Mouse (Mus musculus): Measurements from ENCODE around the gene Med20. TPM values are rescaled to one million over a fixed set of nuclear protein-coding genes. Genes with fewer than 3 reads are reported as not detected.

The Med20 gene
- polyA plus RNA-seq, 1 experiment = 25.8 TPM

DNA sequence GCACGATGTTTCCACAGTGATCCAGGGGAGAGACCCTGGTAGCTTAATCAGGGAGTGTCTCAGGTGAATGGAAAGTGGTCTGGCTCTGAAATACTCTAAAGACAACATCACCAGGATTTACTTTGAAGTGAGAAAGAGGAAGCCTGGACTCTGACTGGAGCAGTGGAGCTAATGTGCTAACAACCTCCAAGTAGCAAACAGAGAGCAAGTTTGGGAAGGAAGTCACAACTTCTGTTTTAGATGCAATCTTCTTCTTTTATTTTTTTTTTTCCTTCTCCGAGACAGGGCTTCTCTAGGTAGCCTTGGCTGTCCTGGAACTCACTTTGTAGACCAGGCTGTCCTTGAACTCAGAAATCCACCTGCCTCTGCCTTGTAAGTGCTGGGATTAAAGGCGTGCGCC is 2.2 kb upstream of the Med20 start:
- Histone ChIP-seq H3ac (ENCODE audit: control insufficient read depth, insufficient read length, low read depth) (no peak overlapping the region), H3K4me3 (ENCODE audit: insufficient read depth, poor library complexity, severe bottlenecking) (no peak overlapping the region), H3K27me3 (ENCODE audit: control insufficient read depth, insufficient read depth, insufficient read length) (no peaks in the 10 kb centered on the region), H3K36me3 (ENCODE audit: control insufficient read depth, insufficient read depth) (peaks cover 58% of the 10 kb centered on the region), H3K79me3 (ENCODE audit: low read depth) (peaks cover 65% of the 10 kb centered on the region), H3K79me2 (ENCODE audit: control insufficient read depth, insufficient read depth) (peaks cover 78% of the 10 kb centered on the region)
- no peak for TF ChIP-seq CEBPB (IDR thresholded peaks at IDR 0.05; ENCODE audit: low read depth)
- TF ChIP-seq MYOG (IDR thresholded peaks at IDR 0.05; ENCODE audit: control insufficient read depth, extremely low read depth, insufficient read length) = no peak
- TF ChIP-seq CTCF (IDR thresholded peaks at IDR 0.05; ENCODE audit: control insufficient read depth, insufficient read depth, insufficient read length) = no peak
- TF ChIP-seq MAX (IDR thresholded peaks at IDR 0.05) = no peak

DNA sequence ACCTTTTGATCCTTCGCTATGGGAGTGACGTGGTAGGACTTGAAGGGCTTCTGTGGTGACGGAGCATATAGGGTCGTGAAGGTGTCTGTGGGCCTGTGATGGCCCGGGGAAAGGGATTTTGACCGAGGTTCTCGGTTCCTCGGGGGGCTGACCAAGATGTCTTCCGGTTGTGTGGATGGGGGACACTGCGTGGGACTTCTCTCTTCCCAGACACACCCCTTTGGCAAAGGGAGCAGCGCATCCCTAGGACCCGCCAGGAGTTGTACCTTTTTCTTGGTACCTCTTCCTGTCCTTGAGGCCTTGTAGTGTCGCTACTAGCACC is 240 bp downstream of the Med20 start:
- peaks cover 99% of the 10 kb centered on the region for H3K79me2 ChIP-seq (ENCODE audit: control insufficient read depth, insufficient read depth)

DNA sequence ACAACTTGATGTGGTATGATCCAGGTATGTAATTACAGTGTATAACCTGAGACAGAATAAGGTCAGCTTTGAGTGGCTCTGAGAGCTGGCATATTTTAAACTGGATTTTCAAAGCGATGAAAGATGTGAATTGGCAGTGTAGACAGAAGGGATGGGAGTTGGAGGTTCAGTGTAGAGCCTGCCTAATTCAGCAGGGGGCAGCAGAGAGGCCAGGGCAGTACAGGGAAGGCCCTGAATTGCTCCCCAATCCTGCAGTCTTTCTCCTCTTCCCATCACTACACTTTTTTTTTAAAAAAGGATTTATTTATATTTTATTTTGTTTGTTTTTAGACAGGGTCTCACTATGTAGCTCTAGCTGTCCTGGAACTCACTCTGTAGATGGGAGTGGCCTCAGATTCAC is 2.6 kb downstream of the Med20 start:
- H3ac ChIP-seq (ENCODE audit: control insufficient read depth, insufficient read length, low read depth) = no peak overlapping the region
- no peak overlapping the region for H3K4me3 ChIP-seq (ENCODE audit: insufficient read depth, poor library complexity, severe bottlenecking)
- H3K27me3 ChIP-seq (ENCODE audit: control insufficient read depth, insufficient read depth, insufficient read length) = no peaks in the 10 kb centered on the region
- TF ChIP-seq CTCF (IDR thresholded peaks at IDR 0.05; ENCODE audit: control insufficient read depth, insufficient read depth, insufficient read length) (peak; percentile 19), USF1 (IDR thresholded peaks at IDR 0.05; ENCODE audit: low read depth) (no peak), MYOG (IDR thresholded peaks at IDR 0.05; ENCODE audit: control insufficient read depth, extremely low read depth, insufficient read length) (no peak), MYOD1 (IDR thresholded peaks at IDR 0.05; ENCODE audit: control insufficient read depth, insufficient read length, low read depth) (no peak)
- peaks cover 25% of the 10 kb centered on the region for H3K36me3 ChIP-seq (ENCODE audit: control insufficient read depth, insufficient read depth)
- peaks cover 77% of the 10 kb centered on the region for H3K79me3 ChIP-seq (ENCODE audit: low read depth)
- H3K79me2 ChIP-seq (ENCODE audit: control insufficient read depth, insufficient read depth) = peaks cover 98% of the 10 kb centered on the region

More for the DNA sequence above, 240 bp downstream of the Med20 start:
- no peak for TF ChIP-seq CEBPB (IDR thresholded peaks at IDR 0.05; ENCODE audit: low read depth)
- no peak for TF ChIP-seq MYOG (IDR thresholded peaks at IDR 0.05; ENCODE audit: control insufficient read depth, extremely low read depth, insufficient read length)
- no peak for TF ChIP-seq MYOD1 (IDR thresholded peaks at IDR 0.05; ENCODE audit: control insufficient read depth, insufficient read length, low read depth)
- no peak for TF ChIP-seq MAX (IDR thresholded peaks at IDR 0.05)
- no peak for TF ChIP-seq CTCF (IDR thresholded peaks at IDR 0.05; ENCODE audit: control insufficient read depth, insufficient read depth, insufficient read length)
- no peak for TF ChIP-seq FOSL1 (IDR thresholded peaks at IDR 0.05; ENCODE audit: insufficient read depth, low read length, poor library complexity, severe bottlenecking)
- TF ChIP-seq USF1 (IDR thresholded peaks at IDR 0.05; ENCODE audit: low read depth) = no peak
- H3K4me3 ChIP-seq (ENCODE audit: insufficient read depth, poor library complexity, severe bottlenecking) = peak overlapping the region; percentile 87
- H3K79me3 ChIP-seq (ENCODE audit: low read depth) = peaks cover 79% of the 10 kb centered on the region
- peaks cover 38% of the 10 kb centered on the region for H3K36me3 ChIP-seq (ENCODE audit: control insufficient read depth, insufficient read depth)
- H3K27me3 ChIP-seq (ENCODE audit: control insufficient read depth, insufficient read depth, insufficient read length) = no peaks in the 10 kb centered on the region
- peak overlapping the region; percentile 79 for H3ac ChIP-seq (ENCODE audit: control insufficient read depth, insufficient read length, low read depth)

DNA sequence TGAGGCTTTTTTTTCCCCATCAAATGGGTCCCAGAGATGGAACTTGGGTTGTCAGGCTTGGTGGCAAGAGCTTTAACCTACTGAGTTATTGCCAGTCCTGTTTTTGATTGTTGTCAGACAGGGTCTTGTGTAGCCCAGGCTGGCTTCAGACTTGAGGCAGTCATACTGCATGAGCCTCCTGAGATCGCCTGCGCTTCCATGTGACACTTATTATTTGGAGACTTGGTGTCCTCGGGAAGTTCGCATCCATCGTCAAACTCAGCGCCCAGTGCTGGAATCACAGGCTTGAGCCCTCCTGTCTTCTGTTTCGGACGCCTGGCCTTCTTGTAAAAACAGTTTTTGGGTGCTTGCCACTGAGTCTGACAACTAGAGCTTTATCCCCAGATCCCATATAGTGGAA is 4.7 kb downstream of the Med20 start:
- Histone ChIP-seq H3K4me3 (ENCODE audit: insufficient read depth, poor library complexity, severe bottlenecking) (no peak overlapping the region), H3K36me3 (ENCODE audit: control insufficient read depth, insufficient read depth) (peaks cover 22% of the 10 kb centered on the region), H3K79me3 (ENCODE audit: low read depth) (peaks cover 65% of the 10 kb centered on the region), H3ac (ENCODE audit: control insufficient read depth, insufficient read length, low read depth) (no peak overlapping the region), H3K79me2 (ENCODE audit: control insufficient read depth, insufficient read depth) (peaks cover 92% of the 10 kb centered on the region), H3K27me3 (ENCODE audit: control insufficient read depth, insufficient read depth, insufficient read length) (no peaks in the 10 kb centered on the region)
- TF ChIP-seq CTCF (IDR thresholded peaks at IDR 0.05; ENCODE audit: control insufficient read depth, insufficient read depth, insufficient read length) (no peak), MAX (IDR thresholded peaks at IDR 0.05) (no peak), MYOD1 (IDR thresholded peaks at IDR 0.05; ENCODE audit: control insufficient read depth, insufficient read length, low read depth) (no peak), FOSL1 (IDR thresholded peaks at IDR 0.05; ENCODE audit: insufficient read depth, low read length, poor library complexity, severe bottlenecking) (no peak), USF1 (IDR thresholded peaks at IDR 0.05; ENCODE audit: low read depth) (no peak), CEBPB (IDR thresholded peaks at IDR 0.05; ENCODE audit: low read depth) (no peak), MYOG (IDR thresholded peaks at IDR 0.05; ENCODE audit: control insufficient read depth, extremely low read depth, insufficient read length) (no peak)

DNA sequence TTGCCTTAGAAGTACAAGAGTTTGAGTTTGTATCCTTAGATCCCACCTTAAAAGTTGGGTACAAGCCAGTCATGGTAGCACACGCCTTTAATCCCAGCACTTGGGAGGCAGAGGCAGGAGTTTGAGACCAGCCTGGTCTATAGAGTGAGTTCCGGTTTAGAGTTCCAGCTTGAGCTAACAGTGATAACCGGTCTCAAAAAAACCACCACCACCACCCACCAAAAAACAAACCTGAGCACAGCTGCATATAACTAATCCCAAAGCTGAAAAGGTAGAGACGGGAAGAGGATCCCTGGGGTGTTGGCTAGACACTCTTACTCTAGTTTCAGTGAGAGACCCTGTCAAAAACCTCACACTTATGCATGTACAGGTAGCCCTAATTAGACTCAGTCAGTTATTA is 5.3 kb downstream of the Med20 start:
- Histone ChIP-seq H3ac (ENCODE audit: control insufficient read depth, insufficient read length, low read depth) (no peak overlapping the region), H3K27me3 (ENCODE audit: control insufficient read depth, insufficient read depth, insufficient read length) (no peaks in the 10 kb centered on the region), H3K79me3 (ENCODE audit: low read depth) (peaks cover 63% of the 10 kb centered on the region), H3K79me2 (ENCODE audit: control insufficient read depth, insufficient read depth) (peaks cover 91% of the 10 kb centered on the region), H3K36me3 (ENCODE audit: control insufficient read depth, insufficient read depth) (peaks cover 26% of the 10 kb centered on the region), H3K4me3 (ENCODE audit: insufficient read depth, poor library complexity, severe bottlenecking) (no peak overlapping the region)
- no peak for TF ChIP-seq USF1 (IDR thresholded peaks at IDR 0.05; ENCODE audit: low read depth)
- TF ChIP-seq MAX (IDR thresholded peaks at IDR 0.05) = no peak
- TF ChIP-seq FOSL1 (IDR thresholded peaks at IDR 0.05; ENCODE audit: insufficient read depth, low read length, poor library complexity, severe bottlenecking) = no peak
- no peak for TF ChIP-seq CTCF (IDR thresholded peaks at IDR 0.05; ENCODE audit: control insufficient read depth, insufficient read depth, insufficient read length)
- no peak for TF ChIP-seq MYOG (IDR thresholded peaks at IDR 0.05; ENCODE audit: control insufficient read depth, extremely low read depth, insufficient read length)
- no peak for TF ChIP-seq MYOD1 (IDR thresholded peaks at IDR 0.05; ENCODE audit: control insufficient read depth, insufficient read length, low read depth)
- TF ChIP-seq CEBPB (IDR thresholded peaks at IDR 0.05; ENCODE audit: low read depth) = no peak

DNA sequence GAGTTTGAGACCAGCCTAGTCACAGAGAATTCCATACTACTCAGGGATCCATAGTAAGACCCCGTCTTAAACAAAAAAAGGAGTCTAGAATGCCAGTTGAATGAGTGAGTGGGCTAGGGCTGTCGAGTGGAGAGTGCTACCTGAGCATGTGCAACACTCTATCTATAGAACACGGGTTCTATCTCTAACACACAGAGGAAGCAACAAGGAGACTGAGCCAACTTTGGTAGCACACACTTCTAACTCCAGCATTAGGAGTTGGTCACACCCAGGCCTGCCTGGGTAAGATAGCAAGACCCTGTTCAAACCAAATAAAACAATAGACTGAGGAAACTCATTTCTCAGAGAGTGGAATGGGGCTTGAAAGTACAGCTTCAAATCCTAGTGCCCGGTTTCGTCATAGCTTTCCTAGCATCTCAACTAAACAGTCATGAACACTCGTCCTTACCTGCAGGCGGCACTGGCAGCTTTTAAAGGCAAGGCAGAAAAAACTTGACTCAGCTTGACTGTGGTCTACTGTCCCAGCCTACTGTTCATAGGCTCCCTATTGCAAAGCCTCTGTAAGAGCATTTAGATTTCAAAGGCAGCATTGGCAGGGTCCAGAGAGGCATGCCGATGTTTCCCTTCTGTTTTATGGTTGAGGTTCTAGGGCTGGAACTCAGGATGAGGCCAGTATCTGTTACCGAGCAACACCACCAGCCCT is 6.4 kb downstream of the Med20 start:
- no peaks in the 10 kb centered on the region for H3K27me3 ChIP-seq (ENCODE audit: control insufficient read depth, insufficient read depth, insufficient read length)
- peaks cover 52% of the 10 kb centered on the region for H3K79me3 ChIP-seq (ENCODE audit: low read depth)
- TF ChIP-seq USF1 (IDR thresholded peaks at IDR 0.05; ENCODE audit: low read depth) (no peak), CEBPB (IDR thresholded peaks at IDR 0.05; ENCODE audit: low read depth) (no peak), MAX (IDR thresholded peaks at IDR 0.05) (no peak), MYOG (IDR thresholded peaks at IDR 0.05; ENCODE audit: control insufficient read depth, extremely low read depth, insufficient read length) (no peak), CTCF (IDR thresholded peaks at IDR 0.05; ENCODE audit: control insufficient read depth, insufficient read depth, insufficient read length) (no peak), FOSL1 (IDR thresholded peaks at IDR 0.05; ENCODE audit: insufficient read depth, low read length, poor library complexity, severe bottlenecking) (no peak), MYOD1 (IDR thresholded peaks at IDR 0.05; ENCODE audit: control insufficient read depth, insufficient read length, low read depth) (no peak)
- peaks cover 37% of the 10 kb centered on the region for H3K36me3 ChIP-seq (ENCODE audit: control insufficient read depth, insufficient read depth)
- H3K4me3 ChIP-seq (ENCODE audit: insufficient read depth, poor library complexity, severe bottlenecking) = no peak overlapping the region
- peaks cover 81% of the 10 kb centered on the region for H3K79me2 ChIP-seq (ENCODE audit: control insufficient read depth, insufficient read depth)
- H3ac ChIP-seq (ENCODE audit: control insufficient read depth, insufficient read length, low read depth) = no peak overlapping the region
